Mouse (Mus musculus) cerebellum, adult 2 months (tissue): Measurements from ENCODE around the gene Exd2. TPM values are rescaled to one million over a fixed set of nuclear protein-coding genes. Genes with fewer than 3 reads are reported as not detected.

Source experiments
- DNase-seq, 2 experiments: peaks; one replicate each; pipeline ENCODE4 v3.0.0; 2021
- H3K27ac ChIP-seq: fragments of 200-500 bp; 2 replicates; pipeline ENCODE4 v1.5.1; 2012; ENCODE audit warnings: low read length, control low read depth, inconsistent platforms; ENCODE audit not compliant: insufficient read depth
- H3K27me3 ChIP-seq: fragments of 200-500 bp; 2 replicates; pipeline ENCODE4 v1.6.1; 2012; ENCODE audit warnings: inconsistent platforms, mild to moderate bottlenecking, low read length, moderate library complexity; ENCODE audit not compliant: control insufficient read depth, insufficient read depth
- H3K4me1 ChIP-seq: fragments of 200-500 bp; 2 replicates; pipeline ENCODE4 v1.6.1; 2011; ENCODE audit warnings: low read length; ENCODE audit not compliant: control insufficient read depth, insufficient read depth
- H3K4me3 ChIP-seq: fragments of 200-500 bp; replicated peaks from 2 replicates; pipeline ENCODE3; 2011; ENCODE audit warnings: mild to moderate bottlenecking, low read depth, low read length, control low read depth; ENCODE audit not compliant: insufficient read depth
- CTCF ChIP-seq: fragments of 200-500 bp; IDR thresholded peaks from 2 replicates; pipeline ENCODE4 v1.5.1; 2011; ENCODE audit warnings: low read depth, mild to moderate bottlenecking, control low read depth, low read length, moderate library complexity, borderline replicate concordance; ENCODE audit not compliant: insufficient read depth
- POLR2A ChIP-seq: fragments of 200-500 bp; IDR thresholded peaks from 2 replicates; pipeline ENCODE4 v1.6.1; 2011; ENCODE audit warnings: low read length, control low read depth, borderline replicate concordance; ENCODE audit not compliant: insufficient read depth
- WGBS: fragments of 180-500 bp; shearing (Covaris S2); methylation state at CpG from one replicate; pipeline ENCODE4 v1.1.7; 2018; 5-methylcytosine and 5-hydroxymethylcytosine counted together
- polyA plus RNA-seq: library from polyadenylated mRNA; depleted of rRNA; stranded (reverse); fragments of >200 nt; gene quantifications from 2 replicates; pipeline ENCODE4 v1.2.3, GENCODE M21; 2012; rRNA removed

The Exd2 gene
- polyA plus RNA-seq = 61.5 and 68.0 TPM in 2 replicates

- Histone ChIP-seq H3K4me3 (peak within 1 kb of the TSS; percentile 94), H3K4me1 (no peaks in the 10 kb centered on the region), H3K27me3 (no peaks in the 10 kb centered on the region), H3K27ac (peak within 1 kb of the TSS; percentile 73)
- TF ChIP-seq CTCF (no peak), POLR2A (peak; percentile 47; the same call in 1 of the 2 replicates)
- peak; percentile 92 to 93 for DNase-seq
- WGBS = under 1% methylated on average over 45 of the region's 45 CpGs
These were observed at the start of gene Exd2 for GRCm38 (mm10) chr12:80462942-80463651. Exd2 (plus strand) TSS chr12:80463095.

GRCm38 (mm10) chr12:80415100-80415499 is 47.8 kb upstream of the Exd2 start:
- Histone ChIP-seq H3K4me3 (no peak overlapping the region), H3K27me3 (no peaks in the 10 kb centered on the region), H3K4me1 (peaks cover 5% of the 10 kb centered on the region), H3K27ac (no peak overlapping the region)
- DNase-seq = no peak
- no peak for TF ChIP-seq CTCF
- no peak for TF ChIP-seq POLR2A
- 99% methylated on average over 2 of the region's 2 CpGs for WGBS

- 38% methylated on average over 3 of the region's 3 CpGs for WGBS
- peak; percentile 37 to 72 for DNase-seq
- H3K4me1 ChIP-seq = peaks cover 5% of the 10 kb centered on the region; the same call in 1 of the 2 replicates
- no peak overlapping the region for H3K4me3 ChIP-seq
- H3K27ac ChIP-seq = no peak overlapping the region
- no peak for TF ChIP-seq CTCF
- no peaks in the 10 kb centered on the region for H3K27me3 ChIP-seq
These were observed 35.2 kb upstream of the Exd2 start for GRCm38 (mm10) chr12:80427683-80428082.

GRCm38 (mm10) chr12:80433266-80433665 is 29.6 kb upstream of the Exd2 start:
- no peak overlapping the region for H3K27ac ChIP-seq
- 58% methylated on average over 4 of the region's 4 CpGs for WGBS

GRCm38 (mm10) chr12:80434601-80434960 is 28.3 kb upstream of the Exd2 start:
- Histone ChIP-seq H3K27me3 (no peaks in the 10 kb centered on the region), H3K4me1 (0 out of 2 replicates have a peak, but pooled peaks cover 2% of the 10 kb centered on the region), H3K27ac (no peak overlapping the region), H3K4me3 (peak overlapping the region; percentile 98)
- 2% methylated on average over 10 of the region's 10 CpGs for WGBS
- DNase-seq = peak in 1 of 2 experiments; percentile 46
- TF ChIP-seq CTCF = no peak
- TF ChIP-seq POLR2A = no peak

More at GRCm38 (mm10) chr12:80433266-80433665, 29.6 kb upstream of the Exd2 start:
- H3K4me1 ChIP-seq = peaks cover 5% of the 10 kb centered on the region; the same call in 1 of the 2 replicates
- no peaks in the 10 kb centered on the region for H3K27me3 ChIP-seq
- TF ChIP-seq POLR2A (no peak), CTCF (no peak)
- H3K4me3 ChIP-seq = no peak overlapping the region
- no peak for DNase-seq

GRCm38 (mm10) chr12:80434961-80435691 is 27.8 kb upstream of the Exd2 start:
- TF ChIP-seq POLR2A = no peak
- TF ChIP-seq CTCF = no peak
- Histone ChIP-seq H3K4me3 (peak overlapping the region; percentile 98), H3K27ac (peak overlapping the region; percentile 49), H3K27me3 (no peaks in the 10 kb centered on the region), H3K4me1 (0 out of 2 replicates have a peak, but pooled peaks cover 2% of the 10 kb centered on the region)
- under 1% methylated on average over 50 of the region's 64 CpGs for WGBS
- peak; percentile 72 to 77 for DNase-seq

GRCm38 (mm10) chr12:80435887-80436286 is 27.0 kb upstream of the Exd2 start:
- peak overlapping the region; percentile 98 for H3K4me3 ChIP-seq
- DNase-seq = no peak
- no peaks in the 10 kb centered on the region for H3K4me1 ChIP-seq
- H3K27ac ChIP-seq = peak overlapping the region; percentile 74
- H3K27me3 ChIP-seq = no peaks in the 10 kb centered on the region
- 0% methylated on average over 9 of the region's 10 CpGs for WGBS
- TF ChIP-seq CTCF (no peak), POLR2A (no peak)

- Histone ChIP-seq H3K4me3 (peak within 1 kb of the TSS; percentile 98), H3K4me1 (no peaks in the 10 kb centered on the region), H3K27me3 (no peaks in the 10 kb centered on the region), H3K27ac (peak within 1 kb of the TSS; percentile 74)
- peak; percentile 53 for TF ChIP-seq POLR2A
- TF ChIP-seq CTCF = no peak
- peak; percentile 80 to 83 for DNase-seq
- under 1% methylated on average over 57 of the region's 79 CpGs for WGBS
These were observed 26.4 kb upstream of the Exd2 start, which contains the start of gene Dcaf5 for GRCm38 (mm10) chr12:80436336-80436976. Dcaf5 (minus strand) TSS chr12:80436601.
